Mouse (Mus musculus) left cerebral cortex, adult 8-10 months (tissue): Measurements from ENCODE around the gene Cep131. TPM values are rescaled to one million over a fixed set of nuclear protein-coding genes. Genes with fewer than 3 reads are reported as not detected.
A peak's percentile ranks its signal among the peaks of the same experiment; 100 is the strongest.

Experiments
- DNase-seq, 2 experiments: peaks; one replicate each; pipeline ENCODE4 v3.0.0; 2022; ENCODE audit warnings: low spot score in 2 of 2
- total RNA-seq, 4 experiments: library from RNA; stranded (reverse); gene quantifications; 2 replicates each; pipeline ENCODE4 v1.2.4; 2022

The Cep131 gene
- total RNA-seq, 4 experiments from 2014 or later, result 29.8 to 37.4 (median 32.2) TPM

DNA sequence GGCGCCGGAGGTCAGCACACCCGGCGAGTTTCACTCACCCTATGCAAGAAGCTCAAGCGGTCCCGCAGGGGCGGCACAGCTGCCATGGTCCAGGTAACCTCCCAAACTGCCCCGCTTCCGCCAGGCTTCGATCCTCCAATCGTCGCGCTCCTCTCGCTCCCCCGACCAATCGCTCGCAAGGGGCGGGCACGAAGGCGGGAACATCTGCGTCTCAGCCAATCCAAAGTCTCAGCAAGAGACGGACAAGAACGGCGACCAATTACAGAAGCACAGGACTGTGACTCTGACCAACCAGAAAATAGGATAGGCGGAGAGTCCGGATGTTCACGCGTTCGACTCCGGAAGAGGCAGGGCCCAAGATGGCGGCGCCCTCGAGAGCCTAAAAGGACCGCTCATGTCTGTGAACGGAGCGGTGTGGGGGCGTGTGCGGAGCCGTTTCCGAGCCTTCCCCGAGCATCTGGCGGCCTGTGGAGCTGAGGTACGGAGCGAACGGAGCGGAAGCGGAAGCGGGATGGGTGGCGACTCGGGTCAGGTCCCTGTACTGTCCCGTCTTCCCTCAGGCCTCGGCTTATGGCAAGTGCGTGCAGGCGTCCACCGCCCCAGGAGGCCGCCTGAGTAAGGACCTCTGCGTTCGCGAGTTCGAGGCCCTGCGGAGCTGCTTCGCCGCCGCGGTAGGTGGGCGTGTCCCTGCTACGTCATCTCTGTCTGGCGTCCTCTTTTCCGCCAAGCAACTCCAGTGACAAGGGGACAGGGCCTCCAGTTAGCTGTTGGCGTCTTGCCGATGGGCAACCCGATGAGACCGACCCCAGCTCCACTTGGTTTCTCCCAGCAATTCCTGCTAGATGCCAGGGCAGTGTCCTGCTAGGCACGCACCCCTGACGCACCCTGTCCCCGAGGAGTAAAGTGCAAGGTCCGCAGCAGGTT lies 12.2 kb upstream of the Cep131 start, which contains the start of the genes Tepsin and Ndufaf8:
Gene Tepsin, minus strand, starts transcription at position 144 of the 924 bp plus-strand sequence.
Gene Ndufaf8, plus strand, starts transcription at position 341 of the 924 bp plus-strand sequence.
- peak; percentile 98 to 100 for DNase-seq

GRCm38 (mm10) chr11:120092817-120093591 lies 6.4 kb upstream of the Cep131 start:
- no peak for DNase-seq

- DNase-seq, result no peak
Measured at GRCm38 (mm10) chr11:120090661-120091060, 4.0 kb upstream of the Cep131 start.

GRCm38 (mm10) chr11:120085891-120086627 lies 568 bp downstream of the Cep131 start:
- peak in 1 of 2 experiments; percentile 26 for DNase-seq

- DNase-seq, result no peak
Measured at GRCm38 (mm10) chr11:120080282-120080681, 6.3 kb downstream of the Cep131 start.

- DNase-seq, result no peak
Measured at GRCm38 (mm10) chr11:120076191-120076590, 10.4 kb downstream of the Cep131 start.

DNA sequence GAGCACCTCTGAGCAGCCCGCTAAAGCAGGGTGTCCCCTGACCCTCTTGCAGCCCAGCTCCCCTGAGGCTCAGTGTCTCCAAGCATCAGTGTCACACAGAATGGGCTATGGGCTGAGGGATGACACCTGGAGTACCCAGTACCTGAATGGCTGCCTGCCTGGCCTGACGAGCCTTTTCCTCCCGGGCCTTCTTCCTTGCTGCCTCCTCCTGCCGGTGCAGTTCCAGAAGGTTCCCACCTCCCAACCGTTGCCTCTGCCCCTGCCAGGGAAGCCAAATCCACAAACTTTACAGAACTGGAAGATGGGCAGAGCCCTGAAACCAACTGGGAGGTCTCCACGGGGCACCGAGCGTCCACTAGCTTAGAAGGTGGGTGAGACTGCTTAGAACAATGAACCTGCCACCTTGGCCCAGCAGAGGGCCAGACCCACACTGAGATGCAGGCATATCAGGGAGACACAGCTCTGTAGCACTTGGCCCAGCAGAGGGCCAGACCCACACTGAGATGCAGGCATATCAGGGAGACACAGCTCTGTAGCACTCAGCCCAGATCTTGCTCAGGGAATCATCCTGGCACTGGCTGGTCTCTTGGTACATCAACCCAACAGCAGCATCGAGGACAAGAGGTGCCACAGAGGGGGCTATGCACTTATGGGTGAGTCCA lies 13.5 kb downstream of the Cep131 start:
- no peak for DNase-seq

DNA sequence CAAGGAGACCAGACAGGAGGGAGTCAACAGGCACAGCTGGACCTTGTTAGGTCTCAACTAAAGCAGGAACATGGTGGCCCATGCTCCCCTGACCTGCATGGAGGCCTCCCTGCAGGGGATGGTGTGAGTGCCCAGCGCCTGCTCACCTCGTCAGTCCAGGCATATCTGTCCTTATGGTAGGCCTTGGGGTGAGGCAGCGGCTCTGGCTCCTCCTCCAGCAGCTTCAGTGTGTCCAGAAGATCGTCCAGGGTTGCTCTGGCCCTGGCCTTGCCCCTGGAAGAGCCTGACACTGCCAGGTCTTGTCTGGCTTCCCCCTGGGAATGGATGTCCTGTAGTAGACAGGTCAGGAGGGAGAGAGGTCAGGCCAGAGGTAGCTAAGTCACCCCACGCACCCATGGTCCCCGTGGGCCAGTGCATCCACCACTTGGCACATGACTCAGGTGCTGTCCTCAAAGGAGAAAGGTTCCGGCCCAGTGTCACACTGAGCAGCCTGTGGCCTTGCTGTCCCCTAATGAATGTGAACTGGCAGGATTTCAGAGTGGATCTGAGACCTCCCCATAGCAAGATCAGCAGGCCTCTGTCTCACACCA lies 14.8 kb downstream of the Cep131 start:
- DNase-seq, result no peak

DNA sequence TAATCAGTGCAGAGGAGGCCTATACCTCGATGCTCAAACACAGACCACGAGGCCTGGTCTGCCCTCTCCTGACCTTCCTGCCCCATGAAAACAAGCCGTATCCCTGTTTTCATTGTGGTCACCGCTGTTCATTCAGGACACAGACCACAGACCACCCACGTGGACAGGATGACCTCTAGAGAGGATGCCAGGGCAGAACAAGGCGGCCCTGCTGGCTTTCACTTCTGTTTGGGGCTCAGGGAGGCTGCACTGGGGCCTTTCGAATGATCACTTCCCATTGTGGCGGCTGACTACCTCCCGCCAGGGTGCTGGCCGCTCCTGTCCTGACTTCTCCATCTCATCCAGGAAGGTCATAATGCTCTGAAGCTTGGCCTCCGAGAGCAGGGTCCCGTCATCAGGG lies 15.6 kb downstream of the Cep131 start:
- DNase-seq, result no peak

DNA sequence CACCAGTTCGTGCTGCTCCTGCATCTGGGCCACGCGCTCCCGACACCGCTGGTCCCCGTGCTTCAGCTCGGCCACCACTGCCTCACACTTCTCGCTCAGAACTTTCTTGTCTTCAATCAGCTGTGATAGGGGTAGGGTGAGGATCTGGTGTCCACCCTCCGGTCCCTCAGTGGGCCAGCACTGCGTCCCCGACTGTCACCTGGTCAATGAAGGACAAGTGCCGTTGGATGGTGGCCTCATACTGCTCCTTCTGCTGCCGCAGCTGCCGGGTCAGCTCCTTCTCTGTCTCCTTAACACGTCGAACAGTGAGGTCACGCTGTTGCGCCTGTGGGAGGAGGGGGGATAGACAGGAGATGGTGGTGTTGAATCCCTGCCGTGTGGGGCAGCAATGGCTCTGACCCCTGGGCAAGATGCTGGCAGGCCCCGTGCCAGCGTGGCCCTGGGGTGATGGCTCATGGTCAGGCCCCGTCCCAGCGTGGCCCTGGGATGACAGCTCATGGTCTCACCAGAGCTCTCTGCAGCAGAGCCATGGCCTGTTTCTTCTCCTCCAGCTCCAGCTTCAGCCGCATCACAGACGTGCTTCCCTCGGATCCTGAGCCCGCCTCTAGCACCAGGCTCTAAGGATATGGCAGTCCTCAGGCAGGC lies 16.2 kb downstream of the Cep131 start:
- DNase-seq, result no peak

GRCm38 (mm10) chr11:120069261-120069660 lies 17.4 kb downstream of the Cep131 start:
- no peak for DNase-seq

GRCm38 (mm10) chr11:120067834-120068233 lies 18.8 kb downstream of the Cep131 start:
- no peak for DNase-seq

GRCm38 (mm10) chr11:120065291-120065690 lies 21.3 kb downstream of the Cep131 start:
- DNase-seq, result no peak

- no peak for DNase-seq
Measured at GRCm38 (mm10) chr11:120064668-120065040, 22.0 kb downstream of the Cep131 start.

DNA sequence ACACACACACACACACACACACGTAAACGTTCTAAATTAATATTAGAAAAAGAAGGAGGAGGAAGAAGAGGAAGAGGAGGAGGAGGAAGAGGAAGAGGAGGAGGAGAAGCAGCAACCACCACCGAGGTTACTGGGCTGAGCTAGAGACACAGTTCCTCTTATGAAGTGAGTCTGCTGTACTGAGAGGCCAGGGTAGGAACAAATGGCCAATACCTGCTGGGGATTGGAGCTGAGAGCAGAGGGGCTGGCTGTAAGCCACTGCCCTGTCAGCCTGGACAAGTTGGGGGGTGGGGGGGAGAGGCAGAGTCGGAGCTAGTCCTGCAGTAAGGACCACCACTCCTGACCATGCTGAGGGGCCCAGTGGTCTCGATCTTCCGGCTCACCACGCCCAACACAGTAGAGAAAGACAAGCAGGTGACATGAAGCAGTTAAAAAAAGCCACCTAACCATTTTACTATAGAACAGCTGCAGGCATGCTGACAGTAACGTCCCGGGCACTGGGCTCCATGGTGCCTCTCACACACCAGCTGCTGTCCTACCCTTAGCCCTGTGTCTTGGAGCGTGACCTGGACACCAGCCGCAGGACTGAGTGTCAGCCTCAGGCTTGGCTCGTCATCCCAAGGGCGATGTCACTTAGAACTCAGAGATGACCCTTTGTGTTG lies 22.5 kb downstream of the Cep131 start:
- DNase-seq, result no peak

DNA sequence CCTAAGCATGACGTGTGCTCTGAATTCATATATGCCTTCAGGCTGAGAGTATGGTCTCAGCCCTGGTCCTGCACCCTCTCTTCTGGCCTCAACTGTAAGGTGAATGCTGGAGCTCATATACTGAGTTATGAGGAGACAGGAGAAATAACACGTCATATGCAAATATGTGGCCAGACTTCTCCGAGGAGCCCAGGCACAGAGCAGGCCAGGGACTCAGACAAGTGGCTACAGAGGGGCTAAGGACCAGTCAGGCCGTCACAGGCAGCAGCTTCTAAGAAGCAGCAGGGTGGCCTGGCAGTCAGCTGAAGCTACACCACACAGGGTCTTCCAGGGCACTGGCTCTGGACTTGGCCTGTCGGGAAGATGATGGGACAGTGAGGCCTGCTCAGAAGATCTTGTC lies 23.3 kb downstream of the Cep131 start:
- no peak for DNase-seq

GRCm38 (mm10) chr11:120060634-120061033 lies 26.0 kb downstream of the Cep131 start:
- DNase-seq, result no peak

- DNase-seq, result no peak
Measured at GRCm38 (mm10) chr11:120055953-120056732, 30.5 kb downstream of the Cep131 start.

DNA sequence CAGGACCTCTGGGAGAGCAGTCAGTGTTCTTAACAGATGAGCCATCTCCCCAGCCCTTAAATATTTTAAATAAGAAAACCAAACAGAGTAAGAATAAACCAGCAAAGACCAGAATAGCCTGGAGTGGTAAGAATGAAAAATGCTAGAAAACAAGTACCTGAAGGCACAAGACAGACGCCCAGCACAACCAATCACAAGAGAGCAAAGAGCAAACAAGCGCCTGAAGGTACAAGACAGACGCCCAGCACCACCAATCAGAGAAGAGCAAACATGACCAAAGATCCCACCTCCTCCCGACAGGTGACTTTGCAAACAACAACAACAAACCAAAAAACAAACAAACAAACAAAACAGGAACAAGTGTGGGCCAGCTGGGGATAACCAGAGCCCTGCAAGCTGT lies 32.8 kb downstream of the Cep131 start:
- no peak for DNase-seq
